Mouse (Mus musculus) macrophage (primary cell): ENCODE results near the gene Htatip2. TPM values are rescaled to one million over a fixed set of nuclear protein-coding genes. Genes with fewer than 3 reads are reported as not detected.

Experiments used
- H3K27ac ChIP-seq: fragments of 350-480 bp; formaldehyde crosslinking; 2 replicates; pipeline ENCODE4 v1.9.0; 2021
- H3K36me3 ChIP-seq: fragments of 350-480 bp; formaldehyde crosslinking; 2 replicates; pipeline ENCODE4 v1.9.0; 2021; ENCODE audit errors: inconsistent target
- H3K4me3 ChIP-seq: fragments of 350-480 bp; formaldehyde crosslinking; 2 replicates; pipeline ENCODE4 v1.9.0; 2021; ENCODE audit errors: inconsistent target
- H3K79me2 ChIP-seq: fragments of 350-480 bp; formaldehyde crosslinking; 2 replicates; pipeline ENCODE4 v1.9.0; 2021; ENCODE audit errors: inconsistent target
- WGBS: methylation state at CpG from one replicate; pipeline ENCODE4 v1.1.7; 2026; ENCODE audit warnings: inconsistent platforms; ENCODE audit not compliant: missing documents; 5-methylcytosine and 5-hydroxymethylcytosine counted together
- polyA plus RNA-seq: library from polyadenylated mRNA; stranded (reverse); fragments of 250-400 nt; gene quantifications from 3 replicates; pipeline ENCODE4 v1.2.4, GENCODE M21; 2018; ENCODE audit warnings: inconsistent platforms
- total RNA-seq, 78 experiments: library from RNA; depleted of rRNA; stranded (reverse); fragments of 250-400 nt; gene quantifications; 1 replicate in 9 of 78; 2 replicates in 24 of 78; 3 replicates in 43 of 78; 4 replicates in 2 of 78; pipeline ENCODE4 v1.2.4; 2018; ENCODE audit warnings: inconsistent platforms in 56 of 78

Gene Htatip2
- 10 to 100 TPM in 25 of 26 experiments, 1 to 10 TPM in 1; 8.9 to 44.6 (median 27.3) TPM for total RNA-seq (2018; cell fraction: chromatin; rRNA removed)
- 10 to 100 TPM; 36.2 to 55.8 (median 49.5) TPM for total RNA-seq (2018; cell fraction: cytosol; rRNA removed)
- 10 to 100 TPM; 13.5 to 53.6 (median 39.5) TPM for total RNA-seq (2018; cell fraction: nucleus; rRNA removed)
- 42.0 to 62.8 TPM (median 59.1 TPM) in 3 replicates for polyA plus RNA-seq

DNA sequence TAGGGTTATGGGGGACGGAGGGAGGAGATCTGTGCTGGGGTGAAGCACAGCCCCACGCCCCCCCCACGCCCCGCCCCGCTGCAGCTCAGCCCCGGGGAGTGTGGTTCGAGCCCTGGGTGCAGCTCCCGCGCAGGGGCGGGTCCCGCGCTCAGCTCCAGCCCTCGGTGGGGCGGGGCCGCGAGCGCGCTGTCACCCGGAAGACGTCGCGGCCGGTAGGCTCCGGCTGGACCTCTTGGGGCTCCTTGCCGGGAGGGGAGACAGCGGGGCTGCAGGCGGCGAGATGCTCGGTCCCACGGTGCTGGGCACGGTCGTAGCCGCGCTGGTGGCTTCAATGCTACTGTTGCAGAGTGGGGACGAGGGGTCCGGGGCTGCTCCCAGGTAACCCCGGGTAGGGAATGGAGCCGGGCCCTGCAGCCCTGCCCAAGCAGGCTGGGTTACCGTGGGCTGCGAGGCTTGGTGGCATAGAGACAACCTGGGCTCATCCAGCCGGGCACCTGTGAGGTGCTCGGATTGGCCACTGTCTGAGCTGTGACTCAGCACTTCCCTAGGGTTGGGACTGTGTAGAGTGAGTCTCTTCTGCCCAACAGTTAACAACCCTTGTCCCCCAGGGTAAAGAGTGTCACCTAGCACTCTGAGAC lies at the start of gene Htatip2:
Gene Htatip2 (plus strand): TSS at position 182 of the 638 bp plus-strand sequence.
- Histone ChIP-seq H3K36me3 (no peaks in the 10 kb centered on the region), H3K4me3 (peak within 1 kb of the TSS; percentile 66), H3K79me2 (peaks cover 20% of the 10 kb centered on the region), H3K27ac (peak within 1 kb of the TSS; percentile 52)
- WGBS, result 2% methylated on average over 36 of the region's 42 CpGs

- WGBS, result 71% methylated on average over 9 of the region's 9 CpGs
- H3K4me3 ChIP-seq, result no peak overlapping the region
- no peak overlapping the region for H3K27ac ChIP-seq
- H3K79me2 ChIP-seq, result no peaks in the 10 kb centered on the region
- H3K36me3 ChIP-seq, result no peaks in the 10 kb centered on the region
Observed at GRCm38 (mm10) chr7:49709381-49710021, 49.4 kb upstream of the Htatip2 start.

- no peaks in the 10 kb centered on the region for H3K36me3 ChIP-seq
- H3K27ac ChIP-seq, result no peak overlapping the region
- no peaks in the 10 kb centered on the region for H3K79me2 ChIP-seq
- 84% methylated on average over 14 of the region's 15 CpGs for WGBS
- no peak overlapping the region for H3K4me3 ChIP-seq
Observed at GRCm38 (mm10) chr7:49717942-49718733, 40.8 kb upstream of the Htatip2 start.

- no peak overlapping the region for H3K27ac ChIP-seq
- no peaks in the 10 kb centered on the region for H3K36me3 ChIP-seq
- no peaks in the 10 kb centered on the region for H3K79me2 ChIP-seq
- WGBS, result 87% methylated on average over 4 of the region's 4 CpGs
- H3K4me3 ChIP-seq, result no peak overlapping the region
Observed at GRCm38 (mm10) chr7:49734342-49734741, 24.6 kb upstream of the Htatip2 start.

- no peak overlapping the region for H3K27ac ChIP-seq
- no peak overlapping the region for H3K4me3 ChIP-seq
- 91% methylated on average over 8 of the region's 8 CpGs for WGBS
- no peaks in the 10 kb centered on the region for H3K79me2 ChIP-seq
- H3K36me3 ChIP-seq, result no peaks in the 10 kb centered on the region
Observed at GRCm38 (mm10) chr7:49739448-49739847, 19.5 kb upstream of the Htatip2 start.

- no peak overlapping the region for H3K4me3 ChIP-seq
- no peak overlapping the region for H3K27ac ChIP-seq
- 5% methylated on average over 5 of the region's 5 CpGs for WGBS
- H3K79me2 ChIP-seq, result no peaks in the 10 kb centered on the region
- no peaks in the 10 kb centered on the region for H3K36me3 ChIP-seq
Observed at GRCm38 (mm10) chr7:49741474-49741873, 17.4 kb upstream of the Htatip2 start.

- Histone ChIP-seq H3K36me3 (no peaks in the 10 kb centered on the region), H3K4me3 (no peak overlapping the region), H3K27ac (no peak overlapping the region), H3K79me2 (no peaks in the 10 kb centered on the region)
- WGBS, result 40% methylated on average over 10 of the region's 10 CpGs
Observed at GRCm38 (mm10) chr7:49741923-49742322, 17.0 kb upstream of the Htatip2 start.

GRCm38 (mm10) chr7:49751148-49751547 lies 7.8 kb upstream of the Htatip2 start:
- H3K79me2 ChIP-seq, result no peaks in the 10 kb centered on the region
- H3K4me3 ChIP-seq, result no peak overlapping the region
- WGBS, result 12% methylated on average over 4 of the region's 4 CpGs
- no peaks in the 10 kb centered on the region for H3K36me3 ChIP-seq
- H3K27ac ChIP-seq, result no peak overlapping the region

DNA sequence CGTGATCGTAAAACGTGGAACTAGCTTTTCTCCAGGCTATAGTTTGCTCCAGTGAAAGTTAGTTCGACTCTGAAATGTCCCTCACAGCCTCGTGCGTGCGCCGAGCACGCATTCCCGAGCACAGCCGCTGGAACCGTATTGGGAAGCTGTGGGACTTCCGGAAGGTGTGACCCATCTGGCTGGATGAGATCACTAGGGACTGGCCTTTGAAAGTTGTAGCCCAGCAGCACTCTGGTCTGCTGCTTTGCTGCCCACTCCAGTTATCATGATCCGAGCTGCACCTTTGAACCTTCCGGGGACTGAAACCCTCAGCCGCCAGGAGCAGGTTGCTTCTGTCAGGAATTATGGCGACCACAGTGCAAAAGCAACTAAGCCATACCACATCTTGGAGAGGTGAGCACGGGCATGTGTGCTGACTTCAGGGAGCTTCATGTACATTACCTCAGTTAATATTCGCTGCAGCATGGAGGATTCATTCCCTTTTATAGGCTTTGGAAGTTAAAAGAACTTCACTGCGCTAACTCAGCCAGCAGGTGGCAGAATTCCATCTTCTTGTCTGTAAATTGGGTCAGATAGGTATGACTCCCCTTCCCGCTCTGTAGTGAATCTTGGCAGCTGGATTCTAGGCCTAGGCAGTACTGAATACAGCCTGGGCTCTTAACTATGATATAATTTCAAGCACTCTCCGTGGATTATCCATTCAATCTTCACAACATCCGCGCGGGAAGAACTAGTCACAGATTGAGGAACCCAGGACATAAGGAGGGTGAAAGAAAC lies 6.0 kb upstream of the Htatip2 start:
- Histone ChIP-seq H3K4me3 (no peak overlapping the region), H3K79me2 (no peaks in the 10 kb centered on the region), H3K36me3 (no peaks in the 10 kb centered on the region), H3K27ac (no peak overlapping the region)
- 29% methylated on average over 25 of the region's 25 CpGs for WGBS

GRCm38 (mm10) chr7:49754767-49755166 lies 4.1 kb upstream of the Htatip2 start:
- Histone ChIP-seq H3K4me3 (no peak overlapping the region), H3K27ac (no peak overlapping the region), H3K79me2 (peaks cover 7% of the 10 kb centered on the region), H3K36me3 (no peaks in the 10 kb centered on the region)
- 1% methylated on average over 9 of the region's 9 CpGs for WGBS

DNA sequence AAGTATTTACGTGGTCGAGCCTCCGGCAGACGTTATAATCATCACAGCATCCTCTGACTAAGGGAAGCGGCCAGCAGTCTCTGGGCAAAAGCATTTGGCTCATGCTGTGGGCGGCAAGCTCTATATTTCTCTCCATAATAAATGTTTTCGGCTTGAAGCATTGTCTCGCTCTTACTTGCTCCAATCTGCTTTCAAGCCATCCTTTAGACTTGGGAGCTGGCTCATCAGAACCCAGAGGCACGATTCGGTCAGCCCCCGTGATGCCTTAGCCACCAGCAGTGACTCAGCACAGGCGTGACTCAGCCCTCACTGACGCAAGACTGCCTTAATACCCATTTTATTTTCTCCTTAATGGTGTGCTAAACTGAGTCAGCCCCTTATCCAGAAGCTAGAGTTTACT lies 3.7 kb downstream of the Htatip2 start:
- Histone ChIP-seq H3K79me2 (peaks cover 20% of the 10 kb centered on the region), H3K4me3 (no peak overlapping the region), H3K36me3 (peaks cover 29% of the 10 kb centered on the region; the same call in 1 of the 2 replicates), H3K27ac (peak overlapping the region; percentile 55)
- WGBS, result 57% methylated on average over 13 of the region's 13 CpGs

DNA sequence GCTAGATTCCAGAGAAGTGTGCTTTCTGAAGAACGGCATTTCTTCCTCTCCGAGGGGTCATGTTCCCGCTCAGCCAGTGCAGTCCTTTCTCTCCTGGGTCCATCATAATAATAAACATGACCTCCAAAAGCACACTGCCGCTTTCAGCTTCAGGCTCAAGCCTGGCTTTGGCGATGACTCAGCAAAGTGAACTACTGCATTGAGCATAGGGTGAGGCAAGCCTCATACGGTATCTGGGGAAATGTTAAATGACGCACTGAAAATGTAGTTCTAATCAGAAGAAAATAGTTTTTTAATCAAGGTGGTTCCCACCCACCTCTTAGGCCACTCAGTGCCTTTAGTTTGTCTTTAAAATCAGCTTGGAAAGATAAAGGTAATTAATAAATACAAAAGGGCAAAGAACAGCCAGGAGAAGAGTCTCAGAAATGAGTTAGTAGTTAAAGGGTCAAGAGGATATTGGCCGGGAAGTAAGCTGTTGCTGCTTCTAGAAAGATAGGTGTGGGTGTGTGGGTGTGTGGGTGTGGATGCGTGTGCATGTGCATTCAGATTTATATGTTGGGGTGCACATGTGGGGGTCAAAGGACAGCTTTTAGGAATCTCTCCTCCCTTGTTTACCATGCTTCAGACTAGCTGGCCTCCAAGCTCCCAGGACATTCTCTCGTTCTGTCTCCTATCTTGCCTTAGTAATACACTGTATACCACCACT lies 5.2 kb downstream of the Htatip2 start:
- no peak overlapping the region for H3K4me3 ChIP-seq
- H3K36me3 ChIP-seq, result peaks cover 43% of the 10 kb centered on the region; the same call in 1 of the 2 replicates

GRCm38 (mm10) chr7:49766166-49766565 lies 7.3 kb downstream of the Htatip2 start:
- Histone ChIP-seq H3K79me2 (no peaks in the 10 kb centered on the region; the same call in 1 of the 2 replicates), H3K4me3 (no peak overlapping the region), H3K36me3 (peaks cover 62% of the 10 kb centered on the region; the same call in 1 of the 2 replicates), H3K27ac (no peak overlapping the region)
- 95% methylated on average over 7 of the region's 7 CpGs for WGBS

More for the DNA sequence above, 5.2 kb downstream of the Htatip2 start:
- H3K79me2 ChIP-seq, result peaks cover 19% of the 10 kb centered on the region
- WGBS, result 43% methylated on average over 10 of the region's 10 CpGs
- peak overlapping the region; percentile 55 for H3K27ac ChIP-seq
